Mouse (Mus musculus) thymus, adult 2 months (tissue): Measurements from ENCODE around the gene Hist1h2bj.

Experiments
- CTCF ChIP-seq: fragments of 200-500 bp; IDR thresholded peaks from 2 replicates; pipeline ENCODE4 v1.5.1; 2012; ENCODE audit warnings: mild to moderate bottlenecking, control low read depth, low read length, moderate library complexity, borderline replicate concordance; ENCODE audit not compliant: control insufficient read depth, poor library complexity, insufficient read depth; ENCODE audit errors: extremely low read depth
- POLR2A ChIP-seq: fragments of 200-500 bp; IDR thresholded peaks from 2 replicates; pipeline ENCODE4 v1.6.1; 2012; ENCODE audit warnings: mild to moderate bottlenecking, low read length, control low read depth, moderate library complexity; ENCODE audit not compliant: control insufficient read depth, poor library complexity, insufficient read depth; ENCODE audit errors: extremely low read depth

GRCm38 (mm10) chr13:21996101-21996839 is 46.7 kb upstream of the Hist1h2bj start:
- TF ChIP-seq CTCF (no peak), POLR2A (no peak)
